Mouse (Mus musculus) liver, embryonic 15.5 days (tissue): ENCODE measurements around the gene Adap1. TPM values are rescaled to one million over a fixed set of nuclear protein-coding genes. Genes with fewer than 3 reads are reported as not detected.
"Not testable (repeated sequence)": the region's sequence is repeated elsewhere in the genome, so short reads cannot be mapped to it uniquely, and the experiment has no call there.

Experiments
- ATAC-seq: fragments of 200-750 bp; cut with Nextera tagmentation; 2 replicates; pipeline ENCODE4 v1.8.0; 2017; ENCODE audit warnings: moderate number of reproducible peaks, mild to moderate bottlenecking, moderate library complexity; ENCODE audit not compliant: insufficient read depth
- H3K27ac ChIP-seq: fragments of 300-500 bp; sonication (generic); replicated peaks from 2 replicates; pipeline ENCODE4 v1.5.1; 2015; ENCODE audit warnings: mild to moderate bottlenecking, inconsistent platforms
- H3K27me3 ChIP-seq: fragments of 300-500 bp; sonication (generic); 2 replicates; pipeline ENCODE4 v1.6.1; 2015; ENCODE audit warnings: mild to moderate bottlenecking, inconsistent platforms
- H3K36me3 ChIP-seq: fragments of 300-500 bp; sonication (generic); replicated peaks from 2 replicates; pipeline ENCODE4 v1.6.1; 2015; ENCODE audit warnings: moderate library complexity, mild to moderate bottlenecking, inconsistent platforms
- H3K4me1 ChIP-seq: fragments of 300-500 bp; sonication (generic); replicated peaks from 2 replicates; pipeline ENCODE4 v1.6.1; 2015; ENCODE audit warnings: inconsistent platforms
- H3K4me2 ChIP-seq: fragments of 300-500 bp; sonication (generic); 2 replicates; pipeline ENCODE4 v1.6.1; 2015; ENCODE audit warnings: moderate library complexity, mild to moderate bottlenecking, inconsistent platforms
- H3K4me3 ChIP-seq: fragments of 300-500 bp; sonication (generic); replicated peaks from 2 replicates; pipeline ENCODE4 v1.5.1; 2015; ENCODE audit warnings: mild to moderate bottlenecking, inconsistent platforms
- H3K9ac ChIP-seq: fragments of 300-500 bp; sonication (generic); 2 replicates; pipeline ENCODE4 v1.6.1; 2015; ENCODE audit warnings: moderate library complexity, mild to moderate bottlenecking, inconsistent platforms
- H3K9me3 ChIP-seq: fragments of 300-500 bp; sonication (generic); replicated peaks from 2 replicates; pipeline ENCODE4 v1.6.1; 2016; ENCODE audit warnings: inconsistent platforms
- WGBS: fragments of 180-500 bp; shearing (Covaris S2); methylation state at CpG from one replicate; pipeline ENCODE4 v1.1.7; 2015; ENCODE audit warnings: mixed read lengths; ENCODE audit not compliant: insufficient replicate concordance; 5-methylcytosine and 5-hydroxymethylcytosine counted together
- polyA plus RNA-seq: library from polyadenylated mRNA; unstranded; fragments of >200 nt; fragmentation: Nextera tagmentation; extraction: Ambion mirVana; gene quantifications from 2 replicates; pipeline ENCODE4 v1.2.1, GENCODE M21; 2015

Adap1 gene
- polyA plus RNA-seq, 1 experiment from 2014 or later = 4.3 TPM

DNA sequence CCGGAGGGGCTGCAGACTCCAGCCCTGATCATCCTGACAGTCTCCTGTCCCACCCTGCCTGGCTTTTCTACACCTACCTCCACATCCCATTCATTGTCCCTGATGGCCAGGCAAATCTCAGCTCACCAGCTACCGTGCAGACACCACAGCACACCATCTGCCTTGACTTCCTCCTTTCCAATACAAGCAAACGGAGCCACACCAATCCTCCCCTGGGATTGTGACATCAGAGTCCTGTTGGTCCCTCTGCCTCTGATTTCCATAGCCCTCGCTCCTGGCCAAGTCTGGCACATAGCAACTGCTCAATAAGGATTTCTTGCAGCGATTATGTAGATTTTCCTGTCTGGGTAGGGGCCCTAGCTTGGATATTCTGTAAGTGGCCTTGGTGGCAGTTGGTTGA is 25.7 kb upstream of the Adap1 start, which contains the start of gene Cox19:
Gene Cox19 (minus strand): TSS at position 285 of the 400 bp plus-strand sequence.
- no peak for ATAC-seq
- 0 out of 2 replicates have a peak within 1 kb of the TSS, but pooled peaks have one; percentile 3 for H3K4me2 ChIP-seq
- no peaks in the 10 kb centered on the region for H3K9me3 ChIP-seq
- H3K4me1 ChIP-seq = peaks cover 66% of the 10 kb centered on the region
- no peak within 1 kb of the TSS for H3K9ac ChIP-seq
- no peak within 1 kb of the TSS for H3K4me3 ChIP-seq
- H3K27ac ChIP-seq = peak within 1 kb of the TSS; percentile 31; the same call in 1 of the 2 replicates
- 43% methylated on average over 5 of the region's 5 CpGs for WGBS
- H3K36me3 ChIP-seq = no peaks in the 10 kb centered on the region
- 0 out of 2 replicates have a peak, but pooled peaks cover 4% of the 10 kb centered on the region for H3K27me3 ChIP-seq

DNA sequence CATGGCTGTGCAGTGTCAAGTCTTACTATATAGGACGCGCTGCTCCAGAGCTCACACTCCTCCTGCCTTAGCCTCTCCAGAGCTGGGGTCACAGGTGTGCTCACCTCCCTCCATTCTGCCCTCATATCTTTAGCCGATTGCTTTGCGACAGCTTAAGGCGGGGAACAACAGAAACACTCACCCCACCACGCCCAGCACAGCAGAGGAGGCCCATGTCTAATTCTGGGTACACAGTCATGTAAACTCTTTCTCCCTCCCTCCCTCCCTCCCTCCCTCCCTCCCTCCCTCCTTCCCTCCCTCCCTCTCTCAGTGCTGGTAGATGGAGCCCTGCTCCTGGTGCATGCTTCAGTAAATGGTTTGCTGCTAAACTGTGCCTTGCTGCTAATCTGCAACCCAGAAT is 24.3 kb upstream of the Adap1 start:
- H3K36me3 ChIP-seq = no peaks in the 10 kb centered on the region
- peak overlapping the region; percentile 61; the same call in 1 of the 2 replicates for H3K27ac ChIP-seq
- WGBS = 31% methylated on average over 6 of the region's 6 CpGs
- 0 out of 2 replicates have a peak, but pooled peaks cover 4% of the 10 kb centered on the region for H3K27me3 ChIP-seq
- ATAC-seq = peak; percentile 33
- peak overlapping the region; percentile 54 for H3K4me2 ChIP-seq
- peaks cover 74% of the 10 kb centered on the region for H3K4me1 ChIP-seq
- H3K4me3 ChIP-seq = no peak overlapping the region
- H3K9ac ChIP-seq = 0 out of 2 replicates have a peak overlapping the region, but pooled peaks have one; percentile 23
- no peaks in the 10 kb centered on the region for H3K9me3 ChIP-seq

DNA sequence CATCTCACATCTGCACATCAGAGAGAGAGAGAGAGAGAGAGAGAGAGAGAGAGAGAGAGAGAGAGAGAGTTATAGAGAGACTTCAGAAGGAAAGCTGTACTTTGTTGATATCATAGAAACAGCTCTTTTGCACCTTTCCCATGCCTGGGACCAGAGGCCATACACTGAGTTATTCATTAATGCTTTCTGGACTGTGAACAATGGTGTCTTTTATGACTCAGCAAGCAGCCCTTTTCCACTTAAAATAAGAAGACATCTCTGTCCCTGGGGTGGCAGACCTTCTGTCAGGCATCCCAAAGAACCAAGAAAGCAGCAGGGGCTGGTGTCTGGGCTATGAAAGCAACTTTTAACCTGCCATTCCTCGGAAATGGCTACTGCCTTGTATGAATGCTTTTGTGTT is 21.8 kb upstream of the Adap1 start:
- no peak overlapping the region for H3K4me3 ChIP-seq
- H3K36me3 ChIP-seq = peaks cover 8% of the 10 kb centered on the region
- 0 out of 2 replicates have a peak overlapping the region, but pooled peaks have one; percentile 6 for H3K27ac ChIP-seq
- no peaks in the 10 kb centered on the region for H3K27me3 ChIP-seq
- H3K9me3 ChIP-seq = no peaks in the 10 kb centered on the region
- H3K4me2 ChIP-seq = no peak overlapping the region
- no peak for ATAC-seq
- no peak overlapping the region for H3K9ac ChIP-seq
- H3K4me1 ChIP-seq = peaks cover 69% of the 10 kb centered on the region
- WGBS = 59% methylated on average over 1 of the region's 1 CpGs

DNA sequence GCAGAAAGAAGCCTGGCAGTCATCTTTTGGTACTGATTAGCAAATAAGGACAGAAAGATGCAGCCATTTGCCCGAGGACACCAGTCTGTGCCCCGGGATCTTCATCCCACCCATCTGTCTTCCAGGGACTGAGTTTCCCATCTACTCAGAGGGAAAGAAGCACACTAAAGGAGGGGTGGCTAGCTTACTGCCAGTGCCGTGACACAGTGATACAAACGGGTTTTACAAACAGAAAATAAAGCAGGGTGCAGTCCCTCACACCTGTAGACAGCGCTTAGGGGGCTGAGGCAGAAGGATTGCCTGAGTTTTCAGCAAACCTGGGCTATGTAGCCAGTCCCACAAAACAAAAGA is 19.9 kb upstream of the Adap1 start:
- peak; percentile 14 for ATAC-seq
- Histone ChIP-seq H3K9me3 (no peaks in the 10 kb centered on the region), H3K4me2 (peak overlapping the region; percentile 91), H3K36me3 (peaks cover 25% of the 10 kb centered on the region), H3K9ac (peak overlapping the region; percentile 13; the same call in 1 of the 2 replicates), H3K27me3 (no peaks in the 10 kb centered on the region), H3K4me1 (peaks cover 51% of the 10 kb centered on the region), H3K27ac (peak overlapping the region; percentile 48), H3K4me3 (peak overlapping the region; percentile 87)
- WGBS = 6% methylated on average over 5 of the region's 5 CpGs

DNA sequence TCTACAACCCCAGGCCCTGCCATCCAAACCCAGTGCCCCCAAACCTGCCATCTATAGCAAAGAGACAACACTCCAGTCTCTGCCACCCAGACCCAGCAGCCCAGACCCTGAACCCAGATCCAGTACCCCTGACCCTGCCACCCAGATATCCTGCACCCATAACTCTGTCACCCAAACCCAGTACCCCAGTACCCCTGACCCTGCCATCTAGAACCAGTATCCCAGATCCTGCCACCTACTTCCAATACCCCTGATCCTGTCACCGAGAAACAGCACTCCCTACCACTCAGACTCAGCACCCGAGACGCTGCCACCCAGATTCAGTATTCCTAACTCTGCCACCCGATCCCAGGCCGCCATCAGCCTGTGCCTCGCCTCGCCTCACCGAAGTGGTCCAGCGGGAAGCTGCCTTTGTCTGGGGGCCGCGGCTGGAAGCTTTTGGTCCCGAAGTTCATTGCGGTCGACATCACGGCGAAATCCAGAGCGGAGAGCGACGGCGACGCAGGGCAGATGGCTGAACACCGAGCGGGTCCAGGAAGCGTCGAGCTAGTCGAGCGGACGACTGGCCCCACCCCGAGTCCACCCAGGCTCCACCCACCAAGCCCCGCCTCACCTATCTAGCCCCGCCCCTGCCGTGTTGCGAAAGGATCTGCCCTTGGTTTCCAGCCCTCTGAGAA is 19.4 kb upstream of the Adap1 start:
- Histone ChIP-seq H3K9ac (peak overlapping the region; percentile 94), H3K9me3 (no peaks in the 10 kb centered on the region), H3K4me3 (peak overlapping the region; percentile 87), H3K27me3 (no peaks in the 10 kb centered on the region), H3K4me1 (peaks cover 45% of the 10 kb centered on the region), H3K27ac (peak overlapping the region; percentile 85), H3K36me3 (peaks cover 30% of the 10 kb centered on the region), H3K4me2 (peak overlapping the region; percentile 91)
- WGBS = under 1% methylated on average over 33 of the region's 33 CpGs
- ATAC-seq = peak; percentile 86

DNA sequence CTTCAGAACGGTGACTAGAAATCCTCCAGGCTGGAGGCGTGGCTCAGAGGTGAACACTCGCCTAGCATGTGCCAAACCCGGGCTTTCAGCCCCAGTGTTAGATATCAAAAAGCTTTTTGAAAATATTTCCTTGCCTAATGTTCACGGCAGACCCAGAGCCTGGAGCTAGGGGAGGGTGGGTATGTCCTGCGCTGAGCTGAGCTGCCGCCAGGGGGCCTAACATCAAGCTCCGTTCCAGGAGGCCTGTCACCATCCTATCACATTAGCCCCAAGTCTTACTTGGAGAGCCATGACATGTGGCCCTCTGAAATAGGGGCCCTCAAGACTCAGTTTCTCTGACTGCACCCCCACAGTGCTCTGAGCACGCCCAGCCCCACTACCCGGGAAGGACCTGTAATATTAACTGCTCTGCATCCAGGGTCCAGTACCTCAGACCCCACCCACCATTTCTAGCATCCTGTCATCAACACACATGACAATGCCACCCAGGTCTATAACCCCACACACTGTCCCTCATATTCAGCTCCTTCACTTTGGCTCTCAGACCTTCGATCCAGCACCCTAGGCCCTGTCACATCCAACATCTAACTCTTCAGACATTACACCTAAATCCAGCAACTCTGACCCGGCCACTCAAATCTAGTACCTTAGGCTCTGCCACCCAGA is 18.7 kb upstream of the Adap1 start:
- no peaks in the 10 kb centered on the region for H3K27me3 ChIP-seq
- peak overlapping the region; percentile 87 for H3K4me3 ChIP-seq
- H3K36me3 ChIP-seq = peaks cover 37% of the 10 kb centered on the region
- no peaks in the 10 kb centered on the region for H3K9me3 ChIP-seq
- H3K4me2 ChIP-seq = peak overlapping the region; percentile 91
- H3K9ac ChIP-seq = peak overlapping the region; percentile 94
- WGBS = 5% methylated on average over 12 of the region's 12 CpGs
- H3K4me1 ChIP-seq = peaks cover 39% of the 10 kb centered on the region
- ATAC-seq = peak; percentile 68
- H3K27ac ChIP-seq = peak overlapping the region; percentile 85

DNA sequence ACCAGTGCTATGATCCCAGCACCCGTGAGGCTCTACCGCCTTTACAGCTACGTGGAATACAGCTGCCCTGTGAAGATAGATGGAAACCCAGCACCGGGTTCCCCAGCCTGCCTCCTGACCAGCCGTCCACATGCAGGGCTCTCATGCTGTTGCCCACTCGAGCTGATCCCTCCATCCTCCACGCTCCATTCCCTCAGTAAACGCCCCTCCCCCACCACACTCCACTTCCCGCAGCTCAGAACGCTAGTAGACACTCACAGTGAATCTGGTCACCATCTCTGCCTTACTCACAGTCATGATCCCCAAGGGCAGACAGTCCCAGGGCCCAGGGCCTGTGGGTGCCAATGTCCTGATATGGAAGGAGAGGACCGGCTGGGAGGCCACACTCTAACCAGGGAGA is 13.5 kb upstream of the Adap1 start:
- Histone ChIP-seq H3K4me1 (peaks cover 13% of the 10 kb centered on the region), H3K9me3 (no peaks in the 10 kb centered on the region), H3K9ac (no peak overlapping the region), H3K4me3 (no peak overlapping the region), H3K4me2 (no peak overlapping the region), H3K36me3 (peaks cover 65% of the 10 kb centered on the region), H3K27ac (no peak overlapping the region), H3K27me3 (no peaks in the 10 kb centered on the region)
- no peak for ATAC-seq
- 70% methylated on average over 11 of the region's 11 CpGs for WGBS

DNA sequence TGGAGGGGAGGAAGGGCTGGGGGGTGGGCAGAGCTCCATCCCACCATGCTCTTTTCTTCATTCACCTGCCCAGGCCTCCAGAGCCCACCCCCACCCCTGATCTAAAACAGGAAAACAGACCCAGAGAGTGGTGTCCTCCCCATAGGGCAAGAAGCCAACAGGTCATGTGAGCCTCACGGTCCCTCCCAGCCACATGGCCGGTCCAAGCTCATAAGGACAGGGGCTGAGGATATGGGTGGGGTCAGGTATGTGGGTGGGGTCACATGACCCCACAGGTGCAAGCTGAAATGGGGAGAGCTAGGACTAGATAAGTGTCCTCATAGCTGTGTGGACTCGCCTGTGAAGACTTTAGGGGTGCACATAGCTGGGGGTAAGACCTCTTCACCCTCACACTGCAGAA is 13.0 kb upstream of the Adap1 start:
- Histone ChIP-seq H3K9me3 (no peaks in the 10 kb centered on the region), H3K27ac (no peak overlapping the region), H3K9ac (no peak overlapping the region), H3K4me2 (no peak overlapping the region), H3K27me3 (no peaks in the 10 kb centered on the region), H3K4me1 (peaks cover 8% of the 10 kb centered on the region), H3K4me3 (no peak overlapping the region), H3K36me3 (peaks cover 65% of the 10 kb centered on the region)
- WGBS = 74% methylated on average over 3 of the region's 3 CpGs
- ATAC-seq = no peak

DNA sequence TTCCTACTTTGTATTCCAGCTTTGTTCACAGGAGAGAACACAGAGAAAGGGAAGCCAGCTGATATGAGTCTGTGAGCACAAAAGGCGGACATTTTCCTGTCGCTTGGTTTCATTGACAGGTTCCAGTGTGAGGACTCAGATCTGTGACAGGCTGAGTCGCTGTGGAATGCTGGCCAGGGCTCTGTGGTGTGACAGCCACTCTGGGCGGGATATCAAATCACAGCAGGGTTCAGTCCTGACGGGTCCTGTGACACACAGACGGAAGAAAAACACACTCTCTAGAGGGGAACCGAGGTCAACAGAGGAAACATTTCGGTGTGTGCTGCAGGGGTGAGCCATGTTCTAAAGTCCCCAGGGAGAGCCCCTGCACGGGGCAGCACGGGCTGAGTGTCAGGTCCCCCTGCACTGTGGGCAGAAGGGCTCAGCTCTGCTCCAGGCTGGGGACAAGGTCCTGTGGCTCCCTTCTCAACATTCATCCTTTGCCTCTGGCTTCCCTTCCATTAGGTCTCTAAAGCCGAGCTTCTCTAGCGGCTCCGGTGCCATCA is 12.5 kb upstream of the Adap1 start:
- Histone ChIP-seq H3K27me3 (no peaks in the 10 kb centered on the region), H3K36me3 (peaks cover 64% of the 10 kb centered on the region), H3K4me3 (no peak overlapping the region), H3K4me1 (0 out of 2 replicates have a peak, but pooled peaks cover 8% of the 10 kb centered on the region), H3K4me2 (no peak overlapping the region), H3K9me3 (no peaks in the 10 kb centered on the region), H3K9ac (no peak overlapping the region), H3K27ac (no peak overlapping the region)
- WGBS = 72% methylated on average over 13 of the region's 13 CpGs
- no peak for ATAC-seq

DNA sequence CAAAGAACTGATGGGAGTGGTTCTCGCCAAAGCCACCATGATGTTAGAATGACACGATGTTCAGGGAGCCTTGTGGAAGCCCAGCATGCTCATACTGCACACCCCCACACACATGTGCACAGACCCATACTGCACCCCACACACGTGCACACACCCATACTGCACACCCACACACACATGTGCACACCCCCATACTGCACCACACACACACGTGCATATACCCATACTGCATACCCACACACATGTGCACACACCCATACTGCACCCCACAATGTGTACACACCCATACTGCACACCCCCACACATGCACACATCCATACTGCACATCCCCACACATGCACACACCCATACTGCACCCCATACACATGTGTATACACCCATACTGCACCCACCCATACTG is 10.2 kb upstream of the Adap1 start:
- no peak for ATAC-seq
- WGBS = 72% methylated on average over 4 of the region's 4 CpGs
- H3K27ac ChIP-seq = no peak overlapping the region
- no peak overlapping the region for H3K4me3 ChIP-seq
- no peak overlapping the region for H3K9ac ChIP-seq
- peaks cover 19% of the 10 kb centered on the region for H3K4me1 ChIP-seq
- peaks cover 43% of the 10 kb centered on the region for H3K36me3 ChIP-seq
- no peak overlapping the region for H3K4me2 ChIP-seq
- no peaks in the 10 kb centered on the region for H3K27me3 ChIP-seq
- H3K9me3 ChIP-seq = no peaks in the 10 kb centered on the region

DNA sequence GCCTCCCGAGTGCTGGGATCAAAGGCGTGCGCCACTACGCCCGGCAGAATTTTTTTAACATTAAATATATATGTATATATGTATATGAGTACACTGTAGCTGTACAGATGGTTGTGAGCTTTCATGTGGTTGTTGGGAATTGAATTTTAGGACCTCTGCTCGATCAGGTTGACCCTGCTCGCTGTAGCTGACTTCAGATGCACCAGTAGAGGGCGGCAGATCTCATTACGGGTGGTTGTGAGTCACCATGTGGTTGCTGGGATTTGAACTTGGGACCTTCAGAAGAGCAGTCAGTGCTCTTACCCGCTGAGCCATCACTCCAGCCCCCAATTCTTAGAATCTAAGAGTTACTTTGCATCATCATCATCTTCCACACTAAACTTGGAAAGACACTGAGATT is 9.0 kb upstream of the Adap1 start:
- H3K9ac ChIP-seq, H3K9me3 ChIP-seq, H3K27ac ChIP-seq, H3K27me3 ChIP-seq, H3K4me2 ChIP-seq, ATAC-seq, H3K4me3 ChIP-seq: not testable (repeated sequence)
- peaks cover 31% of the 10 kb centered on the region for H3K36me3 ChIP-seq
- peaks cover 19% of the 10 kb centered on the region for H3K4me1 ChIP-seq
- 81% methylated on average over 10 of the region's 10 CpGs for WGBS
